Mouse (Mus musculus): ENCODE results near the gene Gm20388.

DNA sequence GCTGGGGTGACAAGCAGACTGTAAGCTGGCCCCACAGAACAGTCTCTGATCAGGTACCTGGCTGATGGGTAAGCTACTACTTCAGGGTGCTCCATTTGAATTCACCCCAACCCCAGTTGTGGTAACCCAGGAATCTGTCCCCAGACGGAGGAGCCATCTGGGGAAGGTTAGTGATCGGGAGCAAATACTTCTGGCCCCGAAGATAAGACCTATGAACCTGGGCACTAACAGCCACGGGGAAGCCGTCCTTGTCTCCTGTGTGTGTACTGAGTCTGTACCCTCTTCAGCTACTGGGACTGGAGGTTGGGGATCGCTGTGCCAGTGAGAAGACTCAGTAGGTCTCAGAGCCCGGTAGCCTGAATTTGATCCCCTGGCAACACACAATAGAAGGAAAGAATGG lies 491.1 kb downstream of the Gm20388 start:
- TF ChIP-seq CTCF (IDR thresholded peaks at IDR 0.05; ENCODE audit: low read depth, low read length) (no peak), GATA1 (IDR thresholded peaks at IDR 0.05; ENCODE audit: borderline replicate concordance, low read length) (no peak), TAL1 (conservative IDR thresholded peaks at IDR 0.05; ENCODE audit: low read depth, low read length) (no peak), POLR2AphosphoS5 (IDR thresholded peaks at IDR 0.05; ENCODE audit: insufficient replicate concordance, low read depth, low read length) (no peak)

All from G1E (cell line).